Mouse (Mus musculus): ENCODE measurements around the gene Dync1i1.

Gene Dync1i1

GRCm38 (mm10) chr6:5775461-5775860 is 50.0 kb downstream of the Dync1i1 start:
- DNase-seq, result no peak

GRCm38 (mm10) chr6:5781752-5782151 is 56.3 kb downstream of the Dync1i1 start:
- DNase-seq, result no peak

- DNase-seq, result no peak
Measured at GRCm38 (mm10) chr6:5783830-5784229, 58.4 kb downstream of the Dync1i1 start.

- no peak for DNase-seq
Measured at GRCm38 (mm10) chr6:5790607-5791006, 65.2 kb downstream of the Dync1i1 start.

GRCm38 (mm10) chr6:5794106-5794753 is 68.8 kb downstream of the Dync1i1 start:
- DNase-seq, result no peak

- DNase-seq, result no peak
Measured at GRCm38 (mm10) chr6:5795314-5795713, 69.9 kb downstream of the Dync1i1 start.

GRCm38 (mm10) chr6:5802124-5802839 is 76.8 kb downstream of the Dync1i1 start:
- DNase-seq, result no peak

- no peak for DNase-seq
Measured at GRCm38 (mm10) chr6:5802840-5803491, 77.5 kb downstream of the Dync1i1 start.

- DNase-seq, result no peak
Measured at GRCm38 (mm10) chr6:5808008-5808421, 82.6 kb downstream of the Dync1i1 start.

GRCm38 (mm10) chr6:5812076-5812475 is 86.6 kb downstream of the Dync1i1 start:
- DNase-seq, result no peak

- DNase-seq, result no peak
Measured at GRCm38 (mm10) chr6:5819674-5820073, 94.2 kb downstream of the Dync1i1 start.

GRCm38 (mm10) chr6:5825461-5825860 is 100.0 kb downstream of the Dync1i1 start:
- no peak for DNase-seq

- DNase-seq, result no peak
Measured at GRCm38 (mm10) chr6:5827064-5827463, 101.6 kb downstream of the Dync1i1 start.

GRCm38 (mm10) chr6:5828409-5828974 is 103.1 kb downstream of the Dync1i1 start:
- DNase-seq, result no peak

- DNase-seq, result no peak
Measured at GRCm38 (mm10) chr6:5829148-5829547, 103.7 kb downstream of the Dync1i1 start.

- no peak for DNase-seq
Measured at GRCm38 (mm10) chr6:5830717-5831116, 105.3 kb downstream of the Dync1i1 start.

GRCm38 (mm10) chr6:5831233-5831632 is 105.8 kb downstream of the Dync1i1 start:
- DNase-seq, result no peak

- no peak for DNase-seq
Measured at GRCm38 (mm10) chr6:5832838-5833237, 107.4 kb downstream of the Dync1i1 start.

GRCm38 (mm10) chr6:5842466-5842865 is 117.0 kb downstream of the Dync1i1 start:
- DNase-seq, result no peak

GRCm38 (mm10) chr6:5846154-5846553 is 120.7 kb downstream of the Dync1i1 start:
- no peak for DNase-seq

- DNase-seq, result no peak
Measured at GRCm38 (mm10) chr6:5854048-5854836, 128.8 kb downstream of the Dync1i1 start.

- no peak for DNase-seq
Measured at GRCm38 (mm10) chr6:5855526-5855925, 130.1 kb downstream of the Dync1i1 start.

- no peak for DNase-seq
Measured at GRCm38 (mm10) chr6:5858371-5858770, 132.9 kb downstream of the Dync1i1 start.
